Comparison of ENCODE assay signal across 13 mouse cellular contexts in genomic region chr9:56363306-56363705, GRCm38 (mm10).
"Had no signal": no experiment of that assay in that cellular context is flagged by ENCODE, and none has a peak within 500 bp of the region (broad histone marks: within the 10 kb centered on the region; RNA-seq: fewer than 3 reads in every experiment).

No protein-coding gene starts in this region.

- H3K4me3 ChIP-seq: liver, embryonic 12.5 days; megakaryocyte, embryonic 14.5 days; midbrain, embryonic 13.5 days; midbrain, embryonic 15.5 days; neural tube, embryonic 12.5 days had no signal

- H3K4me2 ChIP-seq: liver, embryonic 12.5 days; lung, embryonic 14.5 days; midbrain, embryonic 11.5 days; midbrain, embryonic 13.5 days; midbrain, embryonic 15.5 days; neural tube, embryonic 12.5 days had no signal

- H3K36me3 ChIP-seq: liver, embryonic 12.5 days; midbrain, embryonic 13.5 days; midbrain, embryonic 15.5 days; neural tube, embryonic 12.5 days had no signal

- H3K27me3 ChIP-seq: liver, embryonic 12.5 days; megakaryocyte, embryonic 14.5 days; midbrain, embryonic 13.5 days; midbrain, embryonic 15.5 days; neural tube, embryonic 12.5 days had no signal

- H3K9ac ChIP-seq: liver, embryonic 12.5 days; liver, embryonic 14.5 days; lung, embryonic 14.5 days; midbrain, embryonic 13.5 days; midbrain, embryonic 15.5 days; neural tube, embryonic 12.5 days had no signal

- ATAC-seq: liver, embryonic 12.5 days; midbrain, embryonic 13.5 days; midbrain, embryonic 15.5 days had no signal

- H3K27ac ChIP-seq: liver, embryonic 12.5 days; liver, embryonic 14.5 days; macrophage; midbrain, embryonic 13.5 days; midbrain, embryonic 15.5 days; neural tube, embryonic 12.5 days had no signal

- H3K9me3 ChIP-seq: liver, embryonic 12.5 days; megakaryocyte, embryonic 14.5 days; midbrain, embryonic 13.5 days; midbrain, embryonic 15.5 days; neural tube, embryonic 12.5 days had no signal

- DNase-seq: lung, embryonic 14.5 days; right cerebral cortex, postnatal 14 days; thymus, adult 18-20 months; thymus, postnatal 14 days; thymus, postnatal 36 days had no signal

- H3K4me1 ChIP-seq: midbrain, embryonic 15.5 days; neural tube, embryonic 12.5 days had no signal
